Mouse (Mus musculus) MEL (cell line): ENCODE data around the gene Cpeb3. TPM values are rescaled to one million over a fixed set of nuclear protein-coding genes. Genes with fewer than 3 reads are reported as not detected.

ENCODE experiments used
- DNase-seq: peaks from one replicate; pipeline ENCODE4 v3.0.0; 2011; ENCODE audit warnings: low read depth, low spot score
- H3K27ac ChIP-seq: 2 replicates; pipeline ENCODE4 v1.5.1; 2012; ENCODE audit warnings: low read depth, mild to moderate bottlenecking, control low read depth, low read length, moderate library complexity; ENCODE audit not compliant: control insufficient read depth
- H3K27me3 ChIP-seq, 2 experiments: fragments of 150-350 bp in 1 of 2; sonication (generic) in 1 of 2; 2 replicates each; pipeline ENCODE4 v1.6.1; 2012; ENCODE audit warnings: low read length in 2 of 2, mild to moderate bottlenecking in 2 of 2, improper control_type of control experiment in 1 of 2, moderate library complexity in 1 of 2; ENCODE audit not compliant: insufficient read depth in 2 of 2, control insufficient read depth in 1 of 2
- H3K36me3 ChIP-seq, 2 experiments: 2 replicates each; pipeline ENCODE4 v1.6.1; 2012 to 2014; ENCODE audit warnings: low read length in 2 of 2, improper control_type of control experiment in 1 of 2, inconsistent platforms in 1 of 2, mild to moderate bottlenecking in 1 of 2; ENCODE audit not compliant: insufficient read depth in 2 of 2, control insufficient read depth in 1 of 2
- H3K4me1 ChIP-seq, 2 experiments: fragments of 150-350 bp in 1 of 2; sonication (generic) in 1 of 2; 2 replicates each; pipeline ENCODE4 v1.6.1; 2012; ENCODE audit warnings: low read length in 2 of 2, improper control_type of control experiment in 1 of 2, mild to moderate bottlenecking in 1 of 2; ENCODE audit not compliant: insufficient read depth in 2 of 2, control insufficient read depth in 1 of 2
- H3K4me3 ChIP-seq, 2 experiments: fragments of 150-350 bp in 1 of 2; sonication (generic) in 1 of 2; 2 replicates each; pipeline ENCODE4 v1.5.1; 2012; ENCODE audit warnings: low read depth in 2 of 2, low read length in 2 of 2, mild to moderate bottlenecking in 2 of 2, moderate library complexity in 2 of 2, control low read depth in 1 of 2, improper control_type of control experiment in 1 of 2; ENCODE audit not compliant: control insufficient read depth in 1 of 2, insufficient read depth in 1 of 2
- H3K79me2 ChIP-seq: 2 replicates; pipeline ENCODE4 v1.6.1; 2012; ENCODE audit warnings: mild to moderate bottlenecking, low read length, moderate library complexity; ENCODE audit not compliant: control insufficient read depth, poor library complexity, insufficient read depth
- H3K9ac ChIP-seq: 2 replicates; pipeline ENCODE4 v1.6.1; 2012; ENCODE audit warnings: low read depth, mild to moderate bottlenecking, control low read depth, low read length, moderate library complexity; ENCODE audit not compliant: control insufficient read depth, poor library complexity, severe bottlenecking
- H3K9me3 ChIP-seq: fragments of 150-350 bp; sonication (generic); replicated peaks from 2 replicates; pipeline ENCODE4 v1.6.1; 2012; ENCODE audit warnings: mild to moderate bottlenecking, low read length, improper control_type of control experiment, moderate library complexity; ENCODE audit not compliant: insufficient read depth
- BHLHE40 ChIP-seq: IDR thresholded peaks from 2 replicates; pipeline ENCODE4 v1.6.1; 2012; ENCODE audit warnings: low read depth, mild to moderate bottlenecking, inconsistent platforms, low read length, improper control_type of control experiment, borderline replicate concordance
- CHD1 ChIP-seq: IDR thresholded peaks from 2 replicates; pipeline ENCODE4 v1.6.1; 2012; ENCODE audit warnings: low read depth, mild to moderate bottlenecking, inconsistent platforms, low read length, improper control_type of control experiment
- CHD2 ChIP-seq: IDR thresholded peaks from 2 replicates; pipeline ENCODE4 v1.6.1; 2011; ENCODE audit warnings: low read length, improper control_type of control experiment
- CTCF ChIP-seq, 3 experiments: IDR thresholded peaks in 2 of 3; conservative IDR thresholded peaks in 1 of 3; 2 replicates each; pipeline ENCODE4 v1.5.1; 2011 to 2012; ENCODE audit warnings: low read length in 3 of 3, low read depth in 2 of 3, mild to moderate bottlenecking in 2 of 3, improper control_type of control experiment in 1 of 3, inconsistent platforms in 1 of 3, mixed read lengths in 1 of 3, moderate library complexity in 1 of 3; ENCODE audit not compliant: control insufficient read depth in 1 of 3, insufficient read depth in 1 of 3, poor library complexity in 1 of 3, severe bottlenecking in 1 of 3
- E2F4 ChIP-seq: IDR thresholded peaks from 2 replicates; pipeline ENCODE4 v1.6.1; 2011; ENCODE audit warnings: low read depth, low read length, improper control_type of control experiment, borderline replicate concordance
- ELF1 ChIP-seq: IDR thresholded peaks from 2 replicates; pipeline ENCODE4 v1.6.1; 2014; ENCODE audit warnings: low read depth, mild to moderate bottlenecking, inconsistent platforms, low read length, improper control_type of control experiment, moderate library complexity
- EP300 ChIP-seq, 2 experiments: IDR thresholded peaks; 2 replicates each; pipeline ENCODE4 v1.6.1; 2011; ENCODE audit warnings: improper control_type of control experiment in 2 of 2, low read length in 2 of 2, low read depth in 1 of 2, mild to moderate bottlenecking in 1 of 2
- ETS1 ChIP-seq: IDR thresholded peaks from 2 replicates; pipeline ENCODE4 v1.6.1; 2012; ENCODE audit warnings: low read depth, mild to moderate bottlenecking, inconsistent platforms, low read length, improper control_type of control experiment, moderate library complexity
- GABPA ChIP-seq: IDR thresholded peaks from 2 replicates; pipeline ENCODE4 v1.6.1; 2012; ENCODE audit warnings: low read depth, mild to moderate bottlenecking, inconsistent platforms, low read length, improper control_type of control experiment, moderate library complexity
- GATA1 ChIP-seq: IDR thresholded peaks from 2 replicates; pipeline ENCODE4 v1.6.1; 2011; ENCODE audit warnings: low read depth, low read length, improper control_type of control experiment
- HCFC1 ChIP-seq: IDR thresholded peaks from 2 replicates; pipeline ENCODE4 v1.6.1; 2012; ENCODE audit warnings: low read depth, mild to moderate bottlenecking, inconsistent platforms, low read length, improper control_type of control experiment, moderate library complexity
- JUND ChIP-seq: IDR thresholded peaks from 2 replicates; pipeline ENCODE4 v1.6.1; 2011; ENCODE audit warnings: low read depth, mild to moderate bottlenecking, improper control_type of control experiment, low read length
- KAT2A ChIP-seq: conservative IDR thresholded peaks from 2 replicates; pipeline ENCODE4 v1.6.1; 2012; ENCODE audit warnings: low read depth, low read length, improper control_type of control experiment, inconsistent platforms
- MAFK ChIP-seq: IDR thresholded peaks from 2 replicates; pipeline ENCODE4 v1.6.1; 2011; ENCODE audit warnings: low read depth, mild to moderate bottlenecking, low read length, improper control_type of control experiment, borderline replicate concordance
- MAX ChIP-seq: IDR thresholded peaks from 2 replicates; pipeline ENCODE4 v1.6.1; 2011; ENCODE audit warnings: low read length, improper control_type of control experiment
- MAZ ChIP-seq: IDR thresholded peaks from 2 replicates; pipeline ENCODE4 v1.6.1; 2012; ENCODE audit warnings: low read depth, mild to moderate bottlenecking, inconsistent platforms, low read length, improper control_type of control experiment
- MEF2A ChIP-seq: IDR thresholded peaks from 2 replicates; pipeline ENCODE4 v1.6.1; 2014; ENCODE audit warnings: low read depth, mild to moderate bottlenecking, inconsistent platforms, low read length, improper control_type of control experiment; ENCODE audit not compliant: poor library complexity, insufficient replicate concordance, severe bottlenecking; ENCODE audit errors: extremely low read depth
- MXI1 ChIP-seq: IDR thresholded peaks from 2 replicates; pipeline ENCODE4 v1.6.1; 2011; ENCODE audit warnings: mild to moderate bottlenecking, low read depth, low read length, improper control_type of control experiment
- MYB ChIP-seq: IDR thresholded peaks from 2 replicates; pipeline ENCODE4 v1.6.1; 2011; ENCODE audit warnings: mild to moderate bottlenecking, low read depth, low read length, improper control_type of control experiment
- MYC ChIP-seq: IDR thresholded peaks from 2 replicates; pipeline ENCODE4 v1.6.1; 2011; ENCODE audit warnings: low read depth, mild to moderate bottlenecking, low read length, improper control_type of control experiment, moderate library complexity
- NELFE ChIP-seq: IDR thresholded peaks from 2 replicates; pipeline ENCODE4 v1.6.1; 2011; ENCODE audit warnings: low read depth, low read length, improper control_type of control experiment
- NRF1 ChIP-seq: IDR thresholded peaks from 2 replicates; pipeline ENCODE4 v1.6.1; 2014; ENCODE audit warnings: low read depth, mild to moderate bottlenecking, inconsistent platforms, low read length, improper control_type of control experiment, moderate library complexity; ENCODE audit not compliant: poor library complexity, insufficient read depth, severe bottlenecking
- POLR2A ChIP-seq, 2 experiments: IDR thresholded peaks; 2 replicates each; pipeline ENCODE4 v1.6.1; 2011 to 2012; ENCODE audit warnings: low read length in 2 of 2, mild to moderate bottlenecking in 2 of 2, control low read depth in 1 of 2, improper control_type of control experiment in 1 of 2, low read depth in 1 of 2, moderate library complexity in 1 of 2; ENCODE audit not compliant: control insufficient read depth in 1 of 2, insufficient read depth in 1 of 2, poor library complexity in 1 of 2
- POLR2AphosphoS2 ChIP-seq: IDR thresholded peaks from 2 replicates; pipeline ENCODE4 v1.6.1; 2011; ENCODE audit warnings: low read length, improper control_type of control experiment
- POLR2AphosphoS5 ChIP-seq: IDR thresholded peaks from 2 replicates; pipeline ENCODE4 v1.6.1; 2012; ENCODE audit warnings: low read depth, borderline replicate concordance, mild to moderate bottlenecking, inconsistent platforms, low read length, moderate library complexity, mixed read lengths
- RAD21 ChIP-seq: IDR thresholded peaks from 2 replicates; pipeline ENCODE4 v1.6.1; 2011; ENCODE audit warnings: mild to moderate bottlenecking, low read depth, low read length, improper control_type of control experiment
- RCOR1 ChIP-seq: IDR thresholded peaks from 2 replicates; pipeline ENCODE4 v1.6.1; 2012; ENCODE audit warnings: low read depth, mild to moderate bottlenecking, inconsistent platforms, low read length, improper control_type of control experiment
- SIN3A ChIP-seq: IDR thresholded peaks from 2 replicates; pipeline ENCODE4 v1.6.1; 2012; ENCODE audit warnings: low read length, improper control_type of control experiment, inconsistent platforms
- SMC3 ChIP-seq: IDR thresholded peaks from 2 replicates; pipeline ENCODE4 v1.6.1; 2011; ENCODE audit warnings: low read depth, low read length, improper control_type of control experiment
- TAL1 ChIP-seq: IDR thresholded peaks from 2 replicates; pipeline ENCODE4 v1.6.1; 2012; ENCODE audit warnings: mild to moderate bottlenecking, inconsistent platforms, low read length, moderate library complexity, mixed read lengths
- TBP ChIP-seq: IDR thresholded peaks from 2 replicates; pipeline ENCODE4 v1.8.0; 2011; ENCODE audit warnings: low read depth, low read length, improper control_type of control experiment
- TCF12 ChIP-seq: IDR thresholded peaks from 2 replicates; pipeline ENCODE4 v1.6.1; 2014; ENCODE audit warnings: low read depth, mild to moderate bottlenecking, inconsistent platforms, low read length, improper control_type of control experiment, moderate library complexity
- UBTF ChIP-seq: IDR thresholded peaks from 2 replicates; pipeline ENCODE4 v1.6.1; 2012; ENCODE audit warnings: low read depth, mild to moderate bottlenecking, inconsistent platforms, low read length, improper control_type of control experiment, moderate library complexity, borderline replicate concordance; ENCODE audit not compliant: insufficient read depth
- USF2 ChIP-seq, 2 experiments: IDR thresholded peaks; 2 replicates each; pipeline ENCODE4 v1.6.1; 2011 to 2012; ENCODE audit warnings: improper control_type of control experiment in 2 of 2, low read length in 2 of 2, borderline replicate concordance in 1 of 2, inconsistent platforms in 1 of 2, low read depth in 1 of 2, mild to moderate bottlenecking in 1 of 2; ENCODE audit not compliant: insufficient read depth in 1 of 2
- ZC3H11A ChIP-seq: IDR thresholded peaks from 2 replicates; pipeline ENCODE4 v1.6.1; 2012; ENCODE audit warnings: low read depth, mild to moderate bottlenecking, inconsistent platforms, low read length, improper control_type of control experiment
- ZMIZ1 ChIP-seq: IDR thresholded peaks from 2 replicates; pipeline ENCODE4 v1.6.1; 2012; ENCODE audit warnings: low read depth, mild to moderate bottlenecking, inconsistent platforms, low read length, improper control_type of control experiment, moderate library complexity
- ZNF384 ChIP-seq: IDR thresholded peaks from 2 replicates; pipeline ENCODE4 v1.6.1; 2012; ENCODE audit warnings: low read depth, mild to moderate bottlenecking, inconsistent platforms, low read length, improper control_type of control experiment
- polyA plus RNA-seq, 2 experiments: library from polyadenylated mRNA; stranded (reverse) in 1 of 2; unstranded in 1 of 2; fragments of >175 nt in 1 of 2; fragments of >200 nt in 1 of 2; gene quantifications; 2 replicates each; pipeline versions ENCODE4 v1.2.1 to v1.2.4; 2012; ENCODE audit warnings: low replicate concordance in 2 of 2, low read depth in 1 of 2; ENCODE audit not compliant: insufficient read length in 2 of 2, insufficient read depth in 1 of 2, missing spikeins in 1 of 2
- total RNA-seq: library from RNA; depleted of rRNA; stranded (reverse); fragments of 300-350 nt; gene quantifications from 2 replicates; pipeline ENCODE4 v1.2.3, GENCODE M21; 2012

The Cpeb3 gene
- total and polyA plus RNA-seq, 3 experiments = 0.35 to 0.93 TPM; not detected in 1

- H3K27me3 ChIP-seq = no peaks in the 10 kb centered on the region
- no peaks in the 10 kb centered on the region for H3K9me3 ChIP-seq
- no peak overlapping the region for H3K9ac ChIP-seq
- peaks cover 25 to 33% of the 10 kb centered on the region in 2 experiments for H3K4me1 ChIP-seq
- peak; percentile 88 for DNase-seq
- H3K27ac ChIP-seq = peak overlapping the region; percentile 38
- no peak overlapping the region for H3K4me3 ChIP-seq
- H3K36me3 ChIP-seq = peaks cover 17 to 43% of the 10 kb centered on the region in 2 experiments
- H3K79me2 ChIP-seq = peaks cover 27% of the 10 kb centered on the region
- TF ChIP-seq MAZ (no peak), ELF1 (peak; percentile 25; the same call in 1 of the 2 replicates), CTCF (IDR thresholded peaks at IDR 0.05 in 2 of 3, conservative IDR thresholded peaks at IDR 0.05 in 1 of 3; ENCODE audit: control insufficient read depth in 1 of 3, insufficient read depth in 1 of 3, low read depth in 2 of 3, low read length in 3 of 3, poor library complexity in 1 of 3, severe bottlenecking in 1 of 3) (no peak), GATA1 (peak; percentile 87), TCF12 (peak; percentile 93), POLR2A (IDR thresholded peaks at IDR 0.05; ENCODE audit: control insufficient read depth in 1 of 2, insufficient read depth in 1 of 2, low read depth in 1 of 2, low read length in 2 of 2, poor library complexity in 1 of 2) (no peak), HCFC1 (no peak), TBP (no peak), MYB (0 out of 2 replicates have a peak, but pooled peaks have one; percentile 35), KAT2A (peak; percentile 38; the same call in 1 of the 2 replicates), SIN3A (peak; percentile 70), NELFE (no peak), ZMIZ1 (0 out of 2 replicates have a peak, but pooled peaks have one; percentile 37), ZNF384 (peak; percentile 95), CHD1 (no peak), POLR2AphosphoS5 (no peak), SMC3 (no peak; the same call in 1 of the 2 replicates), CHD2 (no peak), MAX (0 out of 2 replicates have a peak, but pooled peaks have one; percentile 34), MEF2A (peak; percentile 50; the same call in 1 of the 2 replicates), TAL1 (peak; percentile 62), JUND (no peak), MXI1 (peak; percentile 50; the same call in 1 of the 2 replicates), MAFK (0 out of 2 replicates have a peak, but pooled peaks have one; percentile 46), BHLHE40 (peak; percentile 27; the same call in 1 of the 2 replicates), NRF1 (no peak), E2F4 (no peak), USF2 (IDR thresholded peaks at IDR 0.05; ENCODE audit: borderline replicate concordance in 1 of 2, insufficient read depth in 1 of 2, low read depth in 1 of 2, low read length in 2 of 2) (no peak), UBTF (no peak), ZC3H11A (no peak), MYC (no peak), POLR2AphosphoS2 (0 out of 2 replicates have a peak, but pooled peaks have one; percentile 32), GABPA (no peak), ETS1 (peak; percentile 94), RAD21 (no peak), RCOR1 (peak; percentile 55), EP300 (IDR thresholded peaks at IDR 0.05; ENCODE audit: low read depth in 1 of 2, low read length in 2 of 2) (peak; percentile 76 to 88)
Observed at GRCm38 (mm10) chr19:37210457-37210856, 2.1 kb upstream of the Cpeb3 start.
